Mouse (Mus musculus): ENCODE data around the gene Serinc5. TPM values are rescaled to one million over a fixed set of nuclear protein-coding genes. Genes with fewer than 3 reads are reported as not detected.

The Serinc5 gene
- polyA plus RNA-seq, 1 experiment from 2014 or later = 18.4 TPM

DNA sequence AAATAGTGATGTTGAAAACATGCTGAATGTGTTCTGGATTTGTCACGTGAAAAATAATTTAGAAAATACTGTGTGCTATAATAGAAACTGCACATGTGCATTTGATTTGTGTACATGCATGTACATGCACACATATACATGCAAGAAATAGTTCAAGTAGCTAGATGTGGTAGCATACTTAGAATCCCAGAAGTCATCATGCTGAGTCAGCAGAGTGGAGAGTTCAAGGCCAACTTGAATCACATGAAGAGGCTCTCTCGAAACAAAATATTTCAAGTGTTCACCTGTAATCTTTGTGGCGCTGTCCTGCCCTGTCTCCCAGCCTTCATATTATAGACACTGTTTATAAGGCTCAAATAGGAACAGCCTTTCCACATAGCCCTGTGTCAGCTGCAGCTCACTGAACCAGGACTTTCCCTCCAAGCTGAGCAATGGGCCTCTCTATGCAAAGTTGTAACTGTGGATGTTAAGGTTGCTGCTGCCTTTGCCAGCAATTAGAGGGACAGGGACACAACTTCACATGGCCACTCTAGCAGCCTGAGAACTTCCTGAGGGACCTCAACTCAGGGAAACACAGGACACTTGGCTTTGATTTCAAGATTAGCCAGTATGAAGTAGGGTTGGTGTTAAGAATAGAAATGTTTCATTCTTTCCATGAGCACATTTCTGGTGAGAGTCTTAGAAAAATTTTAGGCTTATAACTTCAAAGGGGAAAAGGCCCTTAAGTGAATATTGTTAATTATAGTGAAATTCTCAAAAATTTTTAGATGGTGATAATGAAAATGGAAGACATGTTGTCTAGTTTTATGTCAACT is 107.2 kb downstream of the Serinc5 start:
- Histone ChIP-seq H3K27ac (no peak overlapping the region), H3K9me3 (ENCODE audit: control insufficient read depth, low read length) (no peaks in the 10 kb centered on the region), H3K4me2 (replicated peaks) (no peak overlapping the region), H3K27me3 (ENCODE audit: control insufficient read depth, insufficient read depth, low read length) (no peaks in the 10 kb centered on the region), H3K4me3 (replicated peaks; ENCODE audit: low read length) (no peak overlapping the region), H3K36me3 (replicated peaks; ENCODE audit: control insufficient read depth, insufficient read depth) (no peaks in the 10 kb centered on the region), H3K4me1 (replicated peaks; ENCODE audit: control insufficient read depth, insufficient read depth, low read length) (no peaks in the 10 kb centered on the region), H3K9ac (no peak overlapping the region)
- 97% methylated on average over 3 of the region's 3 CpGs for WGBS
- no peak for ATAC-seq (ENCODE audit: low FRiP score)
- no peak for DNase-seq (ENCODE audit: low spot score)

DNA sequence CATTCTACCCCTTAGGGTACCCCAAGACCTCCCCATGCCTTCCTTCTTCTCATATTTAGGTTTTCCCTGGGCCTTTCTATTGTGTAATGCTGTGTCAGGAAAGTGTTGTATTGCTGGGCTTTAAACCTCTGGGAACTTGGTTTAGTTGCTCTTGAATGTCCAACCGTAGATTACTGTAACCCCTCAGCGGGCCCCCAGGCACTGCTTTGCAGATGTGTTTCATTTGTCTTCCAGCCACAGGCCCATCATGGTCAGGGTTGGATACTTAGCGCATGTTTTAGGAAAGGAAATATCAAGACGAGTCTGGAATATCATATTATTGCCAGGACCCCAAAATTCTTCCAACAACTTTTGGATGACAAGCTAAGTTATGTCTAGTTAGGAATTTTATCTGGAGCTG is 110.1 kb downstream of the Serinc5 start:
- ATAC-seq (ENCODE audit: low FRiP score) = no peak
- H3K9me3 ChIP-seq (ENCODE audit: control insufficient read depth, low read length) = no peaks in the 10 kb centered on the region
- H3K27ac ChIP-seq = no peak overlapping the region
- H3K9ac ChIP-seq = no peak overlapping the region
- H3K4me2 ChIP-seq (replicated peaks) = no peak overlapping the region
- no peaks in the 10 kb centered on the region for H3K4me1 ChIP-seq (replicated peaks; ENCODE audit: control insufficient read depth, insufficient read depth, low read length)
- H3K4me3 ChIP-seq (replicated peaks; ENCODE audit: low read length) = no peak overlapping the region
- DNase-seq (ENCODE audit: low spot score) = no peak
- H3K36me3 ChIP-seq (replicated peaks; ENCODE audit: control insufficient read depth, insufficient read depth) = no peaks in the 10 kb centered on the region
- no peaks in the 10 kb centered on the region for H3K27me3 ChIP-seq (ENCODE audit: control insufficient read depth, insufficient read depth, low read length)
- WGBS = 89% methylated on average over 4 of the region's 4 CpGs

GRCm38 (mm10) chr13:92722389-92722788 is 111.5 kb downstream of the Serinc5 start:
- Histone ChIP-seq H3K27ac (no peak overlapping the region), H3K4me1 (replicated peaks; ENCODE audit: control insufficient read depth, insufficient read depth, low read length) (no peaks in the 10 kb centered on the region), H3K9ac (no peak overlapping the region), H3K36me3 (replicated peaks; ENCODE audit: control insufficient read depth, insufficient read depth) (no peaks in the 10 kb centered on the region), H3K4me3 (replicated peaks; ENCODE audit: low read length) (no peak overlapping the region), H3K27me3 (ENCODE audit: control insufficient read depth, insufficient read depth, low read length) (no peaks in the 10 kb centered on the region), H3K4me2 (replicated peaks) (no peak overlapping the region), H3K9me3 (ENCODE audit: control insufficient read depth, low read length) (no peaks in the 10 kb centered on the region)
- 68% methylated on average over 5 of the region's 5 CpGs for WGBS
- no peak for DNase-seq (ENCODE audit: low spot score)
- ATAC-seq (ENCODE audit: low FRiP score) = no peak

- WGBS = 68% methylated on average over 13 of the region's 13 CpGs
These were observed 118.9 kb downstream of the Serinc5 start for GRCm38 (mm10) chr13:92729811-92730210.

DNA sequence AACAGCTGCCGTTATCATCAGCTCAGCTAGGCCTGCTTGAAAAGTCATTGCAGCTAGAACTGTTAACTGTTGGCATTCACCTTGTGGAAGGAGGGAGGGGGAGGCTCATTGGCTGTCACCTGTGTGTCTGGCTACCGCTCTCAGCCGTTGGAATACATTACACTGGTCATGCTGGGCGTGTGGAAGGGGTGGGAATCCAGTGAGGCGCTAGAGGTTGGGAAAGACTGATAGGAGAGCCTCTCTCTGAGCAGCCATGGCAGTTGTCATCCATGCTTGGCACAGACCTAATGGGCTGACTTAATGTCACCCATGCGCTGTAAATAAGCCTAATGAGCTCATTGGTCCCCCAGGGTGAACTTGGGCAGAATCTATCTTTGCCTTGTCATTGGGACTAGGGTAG is 120.9 kb downstream of the Serinc5 start:
- 62% methylated on average over 6 of the region's 6 CpGs for WGBS
- H3K4me2 ChIP-seq (replicated peaks) = no peak overlapping the region
- no peaks in the 10 kb centered on the region for H3K9me3 ChIP-seq (ENCODE audit: control insufficient read depth, low read length)
- DNase-seq (ENCODE audit: low spot score) (no peak), ATAC-seq (ENCODE audit: low FRiP score) (0 out of 2 replicates have a peak, but pooled peaks have one; percentile 9)
- no peak overlapping the region for H3K9ac ChIP-seq
- no peaks in the 10 kb centered on the region for H3K27me3 ChIP-seq (ENCODE audit: control insufficient read depth, insufficient read depth, low read length)
- no peaks in the 10 kb centered on the region for H3K36me3 ChIP-seq (replicated peaks; ENCODE audit: control insufficient read depth, insufficient read depth)
- H3K27ac ChIP-seq = no peak overlapping the region
- H3K4me3 ChIP-seq (replicated peaks; ENCODE audit: low read length) = no peak overlapping the region
- H3K4me1 ChIP-seq (replicated peaks; ENCODE audit: control insufficient read depth, insufficient read depth, low read length) = peaks cover 3% of the 10 kb centered on the region

More at GRCm38 (mm10) chr13:92729811-92730210, 118.9 kb downstream of the Serinc5 start:
- no peaks in the 10 kb centered on the region for H3K36me3 ChIP-seq (replicated peaks; ENCODE audit: control insufficient read depth, insufficient read depth)
- no peak overlapping the region for H3K4me3 ChIP-seq (replicated peaks; ENCODE audit: low read length)
- ATAC-seq (ENCODE audit: low FRiP score) = no peak
- DNase-seq (ENCODE audit: low spot score) = no peak
- no peaks in the 10 kb centered on the region for H3K9me3 ChIP-seq (ENCODE audit: control insufficient read depth, low read length)
- H3K9ac ChIP-seq = no peak overlapping the region
- no peak overlapping the region for H3K4me2 ChIP-seq (replicated peaks)
- H3K27ac ChIP-seq = no peak overlapping the region
- no peaks in the 10 kb centered on the region; the same call in 1 of the 2 replicates for H3K4me1 ChIP-seq (replicated peaks; ENCODE audit: control insufficient read depth, insufficient read depth, low read length)
- no peaks in the 10 kb centered on the region for H3K27me3 ChIP-seq (ENCODE audit: control insufficient read depth, insufficient read depth, low read length)

DNA sequence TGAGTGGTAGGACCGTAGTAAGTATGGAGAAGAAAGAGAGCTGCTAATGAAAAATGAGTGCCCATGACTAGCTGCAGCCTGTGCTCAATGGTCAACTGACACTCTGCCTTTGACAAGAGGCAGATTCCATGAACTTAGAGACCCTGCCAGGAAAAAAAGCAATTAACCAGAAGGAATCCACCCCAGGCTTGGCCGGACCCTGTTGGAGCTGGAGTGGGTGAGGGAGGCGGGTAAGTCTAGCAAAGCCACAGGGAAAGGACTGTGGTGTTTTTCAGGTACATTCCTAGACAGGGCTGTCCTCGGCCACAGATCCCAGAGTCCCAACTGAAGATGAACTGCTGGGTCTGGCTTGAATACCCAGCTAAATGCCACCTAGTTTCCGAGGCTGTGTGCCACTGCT is 121.9 kb downstream of the Serinc5 start:
- ATAC-seq (ENCODE audit: low FRiP score) (no peak), DNase-seq (ENCODE audit: low spot score) (no peak)
- H3K36me3 ChIP-seq (replicated peaks; ENCODE audit: control insufficient read depth, insufficient read depth) = no peaks in the 10 kb centered on the region
- peak overlapping the region; percentile 52; the same call in 1 of the 2 replicates for H3K27ac ChIP-seq
- H3K9me3 ChIP-seq (ENCODE audit: control insufficient read depth, low read length) = no peaks in the 10 kb centered on the region
- H3K9ac ChIP-seq = no peak overlapping the region
- no peak overlapping the region for H3K4me3 ChIP-seq (replicated peaks; ENCODE audit: low read length)
- H3K4me1 ChIP-seq (replicated peaks; ENCODE audit: control insufficient read depth, insufficient read depth, low read length) = peaks cover 6% of the 10 kb centered on the region
- no peaks in the 10 kb centered on the region for H3K27me3 ChIP-seq (ENCODE audit: control insufficient read depth, insufficient read depth, low read length)
- 76% methylated on average over 5 of the region's 5 CpGs for WGBS
- no peak overlapping the region for H3K4me2 ChIP-seq (replicated peaks)

DNA sequence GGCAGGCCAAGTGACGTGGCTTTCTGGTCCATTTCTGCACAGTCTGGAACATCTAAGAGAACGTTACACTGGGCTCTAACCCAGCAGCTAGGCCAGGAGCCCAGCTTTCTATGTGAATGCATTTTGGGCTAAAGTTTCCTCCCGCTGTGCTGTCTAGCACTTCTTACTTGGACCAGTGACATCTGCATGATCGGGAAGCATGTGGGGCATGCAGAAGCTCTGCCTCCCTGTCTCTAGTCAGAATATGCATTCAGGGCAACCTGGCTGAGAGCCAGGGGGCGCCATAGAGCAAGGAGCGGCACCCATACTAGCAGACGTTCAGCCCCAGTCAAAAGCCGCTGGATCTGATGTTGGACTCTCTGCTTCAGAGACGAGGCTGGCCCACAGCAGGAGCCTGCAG is 122.4 kb downstream of the Serinc5 start:
- Histone ChIP-seq H3K27ac (peak overlapping the region; percentile 52; the same call in 1 of the 2 replicates), H3K9ac (no peak overlapping the region), H3K27me3 (ENCODE audit: control insufficient read depth, insufficient read depth, low read length) (no peaks in the 10 kb centered on the region), H3K36me3 (replicated peaks; ENCODE audit: control insufficient read depth, insufficient read depth) (no peaks in the 10 kb centered on the region), H3K4me1 (replicated peaks; ENCODE audit: control insufficient read depth, insufficient read depth, low read length) (peaks cover 6% of the 10 kb centered on the region), H3K4me2 (replicated peaks) (no peak overlapping the region), H3K4me3 (replicated peaks; ENCODE audit: low read length) (no peak overlapping the region), H3K9me3 (ENCODE audit: control insufficient read depth, low read length) (no peaks in the 10 kb centered on the region)
- WGBS = 33% methylated on average over 9 of the region's 9 CpGs
- DNase-seq (ENCODE audit: low spot score) = peak; percentile 49
- ATAC-seq (ENCODE audit: low FRiP score) = 0 out of 2 replicates have a peak, but pooled peaks have one; percentile 15

- Histone ChIP-seq H3K9ac (no peak overlapping the region), H3K4me2 (replicated peaks) (no peak overlapping the region), H3K9me3 (ENCODE audit: control insufficient read depth, low read length) (no peaks in the 10 kb centered on the region), H3K27ac (peak overlapping the region; percentile 58), H3K4me3 (replicated peaks; ENCODE audit: low read length) (no peak overlapping the region), H3K36me3 (replicated peaks; ENCODE audit: control insufficient read depth, insufficient read depth) (no peaks in the 10 kb centered on the region), H3K4me1 (replicated peaks; ENCODE audit: control insufficient read depth, insufficient read depth, low read length) (peaks cover 6% of the 10 kb centered on the region), H3K27me3 (ENCODE audit: control insufficient read depth, insufficient read depth, low read length) (no peaks in the 10 kb centered on the region)
- peak; percentile 53 for ATAC-seq (ENCODE audit: low FRiP score)
- DNase-seq (ENCODE audit: low spot score) = peak; percentile 76
- WGBS = 58% methylated on average over 11 of the region's 11 CpGs
These were observed 122.8 kb downstream of the Serinc5 start for GRCm38 (mm10) chr13:92733741-92734140.

GRCm38 (mm10) chr13:92735693-92736092 is 124.8 kb downstream of the Serinc5 start:
- Histone ChIP-seq H3K9me3 (ENCODE audit: control insufficient read depth, low read length) (no peaks in the 10 kb centered on the region), H3K4me1 (replicated peaks; ENCODE audit: control insufficient read depth, insufficient read depth, low read length) (peaks cover 6% of the 10 kb centered on the region), H3K36me3 (replicated peaks; ENCODE audit: control insufficient read depth, insufficient read depth) (no peaks in the 10 kb centered on the region), H3K4me3 (replicated peaks; ENCODE audit: low read length) (no peak overlapping the region), H3K27me3 (ENCODE audit: control insufficient read depth, insufficient read depth, low read length) (no peaks in the 10 kb centered on the region), H3K27ac (no peak overlapping the region), H3K4me2 (replicated peaks) (no peak overlapping the region), H3K9ac (no peak overlapping the region)
- DNase-seq (ENCODE audit: low spot score) = no peak
- WGBS = 28% methylated on average over 1 of the region's 1 CpGs
- no peak for ATAC-seq (ENCODE audit: low FRiP score)

All from hindbrain, embryonic 14.5 days (tissue).